In genomic region chr6:134053566-134053965, GRCm38 (mm10) we compare ENCODE assay signal across 22 mouse cellular contexts. TPM values are rescaled to one million over a fixed set of nuclear protein-coding genes. Genes with fewer than 3 reads are reported as not detected.
A peak's percentile ranks its signal among the peaks of the same experiment; 100 is the strongest.
DNase-seq lines count a peak whose midpoint lies in the region; ATAC-seq and TF ChIP-seq lines count a peak whose summit lies in the region.
"Had no signal": no experiment of that assay in that cellular context is flagged by ENCODE, and none has a peak within 500 bp of the region (broad histone marks: within the 10 kb centered on the region; RNA-seq: fewer than 3 reads in every experiment).

No protein-coding gene starts in this region.

- H3K27ac ChIP-seq in heart, embryonic 14.5 days (replicated peaks in 1 of 2; ENCODE audit: control insufficient read depth in 1 of 2, insufficient read depth in 1 of 2, low read depth in 2 of 2, low read length in 2 of 2), result peak overlapping the region; percentile 29 to 54
- H3K27ac ChIP-seq in kidney, embryonic 14.5 days (ENCODE audit: low read depth, low read length), result no peak overlapping the region
- 0 out of 2 replicates have a peak overlapping the region, but pooled peaks have one; percentile 21 for H3K27ac ChIP-seq in small intestine, adult 2 months (ENCODE audit: insufficient read depth, low read depth, low read length)
- H3K27ac ChIP-seq: forebrain, embryonic 13.5 days; hindbrain, embryonic 15.5 days; limb, embryonic 15.5 days; liver, embryonic 14.5 days; midbrain, embryonic 15.5 days; neural tube, embryonic 12.5 days had no signal

- no peaks in the 10 kb centered on the region for H3K27me3 ChIP-seq in heart, embryonic 14.5 days (ENCODE audit: control insufficient read depth, insufficient read depth, low read length)
- no peaks in the 10 kb centered on the region for H3K27me3 ChIP-seq in kidney, embryonic 14.5 days (ENCODE audit: control insufficient read depth, insufficient read depth, low read length)
- H3K27me3 ChIP-seq in small intestine, adult 2 months (ENCODE audit: control insufficient read depth, insufficient read depth, low read length), result no peaks in the 10 kb centered on the region
- H3K27me3 ChIP-seq: CH12.LX; forebrain, embryonic 13.5 days; hindbrain, embryonic 15.5 days; limb, embryonic 15.5 days; midbrain, embryonic 15.5 days; neural tube, embryonic 12.5 days had no signal

- H3K4me2 ChIP-seq in heart, embryonic 14.5 days (ENCODE audit: low read length), result no peak overlapping the region
- H3K4me2 ChIP-seq in kidney, embryonic 14.5 days (replicated peaks; ENCODE audit: low read depth, low read length), result no peak overlapping the region
- H3K4me2 ChIP-seq: forebrain, embryonic 13.5 days; hindbrain, embryonic 15.5 days; limb, embryonic 15.5 days; lung, embryonic 14.5 days; midbrain, embryonic 15.5 days; neural tube, embryonic 12.5 days had no signal

- TF ChIP-seq POLR2A in small intestine, adult 2 months (IDR thresholded peaks at IDR 0.05; ENCODE audit: low read depth, low read length), result no peak

- no peak overlapping the region for H3K9ac ChIP-seq in heart, embryonic 14.5 days (ENCODE audit: low read length)
- no peak overlapping the region for H3K9ac ChIP-seq in kidney, embryonic 14.5 days (ENCODE audit: low read depth, low read length)
- H3K9ac ChIP-seq: forebrain, embryonic 13.5 days; hindbrain, embryonic 15.5 days; limb, embryonic 15.5 days; liver, embryonic 14.5 days; lung, embryonic 14.5 days; midbrain, embryonic 15.5 days; neural tube, embryonic 12.5 days had no signal

- 36% methylated on average over 7 of the region's 7 CpGs for WGBS in heart, embryonic 14.5 days
- 74% methylated on average over 7 of the region's 7 CpGs for WGBS in kidney, embryonic 14.5 days
- 22% methylated on average over 7 of the region's 7 CpGs for WGBS in small intestine, adult 2 months

- peaks cover 33 to 68% of the 10 kb centered on the region in 2 experiments for H3K4me1 ChIP-seq in heart, embryonic 14.5 days (ENCODE audit: control insufficient read depth in 2 of 2, insufficient read depth in 2 of 2, low read length in 2 of 2)
- peaks cover 3% of the 10 kb centered on the region for H3K4me1 ChIP-seq in kidney, embryonic 14.5 days (ENCODE audit: control insufficient read depth, insufficient read depth, low read length)
- peaks cover 30% of the 10 kb centered on the region; the same call in 1 of the 2 replicates for H3K4me1 ChIP-seq in small intestine, adult 2 months (ENCODE audit: control insufficient read depth, insufficient read depth, insufficient read length, low read length)

- 0 out of 2 replicates have a peak, but pooled peaks cover 8% of the 10 kb centered on the region for H3K36me3 ChIP-seq in heart, embryonic 14.5 days (ENCODE audit: control insufficient read depth, insufficient read depth, low read length)
- no peaks in the 10 kb centered on the region for H3K36me3 ChIP-seq in kidney, embryonic 14.5 days (ENCODE audit: control insufficient read depth, insufficient read depth, low read length)
- H3K36me3 ChIP-seq in small intestine, adult 2 months (ENCODE audit: control insufficient read depth, insufficient read depth, low read length), result peaks cover 5% of the 10 kb centered on the region; the same call in 1 of the 2 replicates
- H3K36me3 ChIP-seq: hindbrain, embryonic 15.5 days; limb, embryonic 15.5 days; midbrain, embryonic 15.5 days; neural tube, embryonic 12.5 days had no signal

- H3K4me3 ChIP-seq in heart, embryonic 14.5 days (ENCODE audit: control insufficient read depth in 1 of 2, insufficient read depth in 1 of 2, low read depth in 1 of 2, low read length in 2 of 2), result no peak overlapping the region
- H3K4me3 ChIP-seq in kidney, embryonic 14.5 days (ENCODE audit: low read length), result no peak overlapping the region
- no peak overlapping the region for H3K4me3 ChIP-seq in small intestine, adult 2 months (ENCODE audit: low read depth, low read length)
- H3K4me3 ChIP-seq: forebrain, embryonic 13.5 days; hindbrain, embryonic 15.5 days; limb, embryonic 15.5 days; midbrain, embryonic 15.5 days; neural tube, embryonic 12.5 days had no signal

- no peaks in the 10 kb centered on the region for H3K9me3 ChIP-seq in heart, embryonic 14.5 days (ENCODE audit: control insufficient read depth, low read length)
- H3K9me3 ChIP-seq in kidney, embryonic 14.5 days (ENCODE audit: control insufficient read depth, low read length), result no peaks in the 10 kb centered on the region
- H3K9me3 ChIP-seq: forebrain, embryonic 13.5 days; G1E; hindbrain, embryonic 15.5 days; limb, embryonic 15.5 days; midbrain, embryonic 15.5 days; neural tube, embryonic 12.5 days had no signal

- no peak for TF ChIP-seq CTCF in small intestine, adult 2 months (IDR thresholded peaks at IDR 0.05; ENCODE audit: extremely low read depth, insufficient read length, insufficient replicate concordance, low read depth, low read length)

- no peak for ATAC-seq in heart, embryonic 14.5 days (ENCODE audit: insufficient number of reproducible peaks, insufficient read depth, low FRiP score, low read depth)
- ATAC-seq in kidney, embryonic 14.5 days (ENCODE audit: low FRiP score, low TSS enrichment), result no peak
- ATAC-seq: forebrain, embryonic 13.5 days; midbrain, embryonic 15.5 days had no signal

- peak; percentile 42 to 44 for DNase-seq in cerebellum, postnatal 14 days
- DNase-seq in cerebellum, adult 11 months, result no peak
- DNase-seq in heart, adult 18-20 months, result no peak
- peak; percentile 45 to 55 for DNase-seq in kidney, adult 8-10 months
- DNase-seq: B cell, adult 2 months; gastrocnemius, postnatal 36 days; left cerebral cortex, postnatal 4 days; lung, embryonic 14.5 days; lung, postnatal 36 days; right cerebral cortex, postnatal 14 days; spleen, adult 18-20 months had no signal

RNA-seq across cellular contexts. Expression of gene Etv6, which starts 18.1 kb away (rescaled TPM):
- polyA plus RNA-seq in heart, embryonic 14.5 days (2014; fragmentation: Nextera tagmentation; extraction: Ambion mirVana), result 13.0 and 14.5 TPM in 2 replicates
- 10 to 100 TPM; 11.3 to 12.1 TPM for total RNA-seq in heart, adult 18-20 months (2021)
- 11.4 and 18.1 TPM in 2 replicates for polyA plus RNA-seq in kidney, embryonic 14.5 days (2014; fragmentation: Nextera tagmentation; extraction: Ambion mirVana)
- 11.0 and 16.2 TPM in 2 replicates for polyA plus RNA-seq in small intestine, adult 2 months (2012; rRNA removed)

Comparison
In these comparisons a context has a peak if more than half of its experiments do, and no peak if none do; other contexts are left out.
1. DNase-seq: peak in cerebellum, postnatal 14 days (2 of 2) and kidney, adult 8-10 months (2 of 2); none in cerebellum, adult 11 months (single experiment) and heart, adult 18-20 months (0 of 2).